Mouse (Mus musculus): ENCODE results near the gene Akap8.

Gene Akap8

GRCm38 (mm10) chr17:32320597-32321389, at the start of gene Akap8:
Gene Akap8, minus strand, starts transcription at chr17:32321238.
- peak; percentile 99 for DNase-seq (ENCODE audit: low read depth, low spot score)

DNA sequence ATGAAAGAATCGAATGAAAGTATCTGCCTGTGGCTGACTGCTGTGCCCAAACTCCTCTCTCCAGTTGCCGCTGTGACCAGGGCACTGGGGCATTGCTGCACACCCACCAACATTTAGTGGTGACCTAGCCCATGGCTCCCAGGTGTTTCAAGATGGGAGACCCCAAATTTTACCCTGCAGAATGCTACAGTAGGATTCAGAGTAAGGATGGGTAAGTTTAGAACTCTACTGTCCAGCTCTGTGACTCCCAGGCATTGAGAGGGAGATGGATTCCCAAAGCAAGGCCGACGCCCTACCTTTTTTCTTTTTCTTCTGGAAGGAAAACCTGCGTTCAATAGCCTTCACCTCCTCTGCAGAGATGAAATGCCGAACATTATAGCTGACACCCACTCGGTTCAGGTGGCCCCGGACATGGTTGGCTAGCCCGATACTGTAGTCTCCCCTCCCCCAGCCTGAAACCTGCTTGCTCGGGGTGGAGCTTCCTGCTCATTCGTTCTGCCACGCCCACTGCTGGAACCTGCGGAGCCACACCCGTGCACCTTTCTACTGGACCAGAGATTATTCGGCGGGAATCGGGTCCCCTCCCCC, 48.0 kb upstream of the Akap8 start:
- DNase-seq (ENCODE audit: low read depth, low spot score) = no peak

- no peak for DNase-seq (ENCODE audit: low read depth, low spot score)
These were observed 46.7 kb upstream of the Akap8 start for GRCm38 (mm10) chr17:32367706-32368105.

DNA sequence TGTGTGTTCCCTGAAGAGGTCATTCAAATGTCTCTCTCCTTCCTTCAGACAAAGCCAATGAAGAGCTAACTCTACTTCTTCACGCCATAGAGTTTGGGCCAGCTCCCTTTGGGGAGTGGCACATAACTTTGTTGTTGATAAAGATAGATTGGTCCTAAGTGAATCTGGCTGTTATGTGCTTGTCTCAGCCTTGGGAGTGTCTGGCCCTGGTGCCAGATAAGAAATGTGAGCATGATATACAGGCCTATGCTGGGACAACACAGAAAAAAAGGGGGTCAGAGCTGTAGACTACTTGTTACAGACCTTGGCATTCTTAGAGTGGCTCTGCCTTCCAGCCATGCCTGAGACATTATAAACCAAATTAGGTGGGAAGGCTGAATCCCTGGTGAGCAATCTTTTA, 44.3 kb upstream of the Akap8 start:
- DNase-seq (ENCODE audit: low read depth, low spot score) = no peak

- DNase-seq (ENCODE audit: low read depth, low spot score) = no peak
These were observed 43.8 kb upstream of the Akap8 start for GRCm38 (mm10) chr17:32364850-32365249.

DNA sequence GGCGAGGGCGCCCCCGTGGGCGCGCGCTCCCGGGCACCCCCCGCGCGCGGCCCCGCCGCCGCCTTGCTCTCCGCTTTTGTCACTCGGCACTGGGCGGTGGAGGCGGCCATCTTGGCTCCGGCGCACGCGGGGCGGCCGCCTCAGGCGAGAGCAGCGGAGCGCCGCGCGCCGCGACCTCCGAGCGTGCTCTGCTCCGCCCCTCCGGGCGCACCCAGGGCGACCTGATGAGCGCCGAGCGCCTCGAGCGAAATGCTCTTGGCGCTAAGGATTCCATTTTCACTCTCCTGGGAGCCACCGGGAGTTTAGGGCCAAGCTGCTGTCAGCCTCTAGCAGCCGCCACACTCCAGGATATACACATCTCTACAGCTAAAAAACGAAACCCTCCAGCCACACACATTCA, 43.3 kb upstream of the Akap8 start:
- peak; percentile 82 for DNase-seq (ENCODE audit: low read depth, low spot score)

DNA sequence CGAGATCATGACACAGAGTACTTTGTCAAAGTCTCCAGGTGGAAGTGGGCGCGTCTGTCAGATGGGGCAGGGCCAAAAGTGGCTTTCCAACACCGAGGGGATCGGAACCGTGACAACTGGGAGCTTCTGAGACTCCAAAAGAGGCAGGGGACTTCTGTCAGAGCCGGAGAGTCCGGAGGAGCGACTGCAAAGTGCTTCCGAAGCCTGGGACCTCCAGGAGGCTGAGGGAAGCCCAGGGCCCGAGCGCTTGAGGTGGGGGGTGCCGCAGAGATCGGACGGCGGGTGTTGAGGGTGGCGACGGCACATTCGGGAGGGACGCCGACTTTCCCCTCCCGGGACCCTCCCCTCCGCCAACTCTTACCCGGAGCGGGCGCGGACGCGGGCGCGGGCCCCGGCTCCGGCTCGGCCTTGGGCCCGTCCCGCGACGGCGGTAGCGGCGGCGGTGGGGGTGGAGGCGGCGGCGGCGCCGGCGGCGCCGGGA, 42.8 kb upstream of the Akap8 start:
- DNase-seq (ENCODE audit: low read depth, low spot score) = no peak

GRCm38 (mm10) chr17:32362686-32363085, 41.6 kb upstream of the Akap8 start:
- DNase-seq (ENCODE audit: low read depth, low spot score) = no peak

DNA sequence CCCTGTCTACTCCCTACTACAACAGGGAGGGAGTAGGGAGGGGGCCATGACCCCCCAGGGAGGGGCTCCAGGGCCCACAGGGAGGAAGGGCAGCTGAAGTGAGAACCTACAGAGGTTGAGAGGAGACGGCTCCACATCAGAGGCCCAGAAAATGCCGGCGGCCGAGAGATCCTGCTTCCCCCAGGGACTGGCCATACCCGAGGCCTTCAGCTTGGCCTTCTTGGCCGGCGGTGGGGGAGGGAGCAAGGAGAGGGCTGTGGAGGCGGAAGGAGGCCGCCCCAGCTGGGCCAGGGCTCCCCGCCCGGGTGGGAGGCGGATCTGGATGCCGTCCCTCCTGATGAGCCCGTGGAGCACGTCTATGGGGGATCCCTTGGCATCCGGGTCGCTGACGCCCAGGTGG, 38.9 kb upstream of the Akap8 start:
- no peak for DNase-seq (ENCODE audit: low read depth, low spot score)

- DNase-seq (ENCODE audit: low read depth, low spot score) = no peak
These were observed 37.9 kb upstream of the Akap8 start for GRCm38 (mm10) chr17:32358943-32359340.

DNA sequence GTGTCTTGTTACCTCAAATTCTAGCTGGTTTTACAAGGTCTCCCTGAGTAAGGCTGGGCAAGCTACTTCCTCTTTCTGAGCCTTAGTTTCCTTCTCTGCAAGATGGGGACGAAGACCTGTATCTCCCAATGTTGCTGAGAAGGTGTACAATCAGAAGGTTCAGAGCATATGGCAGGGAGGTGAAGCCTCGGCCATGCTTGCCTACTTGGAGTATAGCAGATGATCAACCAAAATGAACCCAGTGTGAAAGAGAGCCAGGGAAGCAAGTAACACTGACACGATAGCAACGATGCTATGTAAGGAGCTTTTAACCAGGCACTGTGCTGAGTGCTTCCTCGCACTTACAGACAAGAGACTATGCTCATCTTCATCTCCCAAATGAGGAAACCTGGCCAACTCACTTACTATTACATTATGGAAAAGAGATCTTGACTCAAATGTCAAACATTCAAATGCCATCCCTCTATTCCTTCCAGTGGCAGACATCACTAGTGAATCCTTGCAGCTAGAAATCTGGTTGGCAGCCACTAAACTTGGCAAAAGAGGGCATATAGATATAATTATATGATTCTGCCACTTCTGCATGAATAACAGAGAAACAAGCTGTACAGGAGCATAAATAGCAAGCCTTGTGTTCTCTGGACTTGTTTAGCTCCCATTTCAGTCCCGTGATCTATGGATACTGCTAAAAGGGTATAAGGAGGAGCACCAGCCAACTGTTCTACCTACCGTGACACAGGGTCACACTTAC, 37.3 kb upstream of the Akap8 start:
- DNase-seq (ENCODE audit: low read depth, low spot score) = no peak

DNA sequence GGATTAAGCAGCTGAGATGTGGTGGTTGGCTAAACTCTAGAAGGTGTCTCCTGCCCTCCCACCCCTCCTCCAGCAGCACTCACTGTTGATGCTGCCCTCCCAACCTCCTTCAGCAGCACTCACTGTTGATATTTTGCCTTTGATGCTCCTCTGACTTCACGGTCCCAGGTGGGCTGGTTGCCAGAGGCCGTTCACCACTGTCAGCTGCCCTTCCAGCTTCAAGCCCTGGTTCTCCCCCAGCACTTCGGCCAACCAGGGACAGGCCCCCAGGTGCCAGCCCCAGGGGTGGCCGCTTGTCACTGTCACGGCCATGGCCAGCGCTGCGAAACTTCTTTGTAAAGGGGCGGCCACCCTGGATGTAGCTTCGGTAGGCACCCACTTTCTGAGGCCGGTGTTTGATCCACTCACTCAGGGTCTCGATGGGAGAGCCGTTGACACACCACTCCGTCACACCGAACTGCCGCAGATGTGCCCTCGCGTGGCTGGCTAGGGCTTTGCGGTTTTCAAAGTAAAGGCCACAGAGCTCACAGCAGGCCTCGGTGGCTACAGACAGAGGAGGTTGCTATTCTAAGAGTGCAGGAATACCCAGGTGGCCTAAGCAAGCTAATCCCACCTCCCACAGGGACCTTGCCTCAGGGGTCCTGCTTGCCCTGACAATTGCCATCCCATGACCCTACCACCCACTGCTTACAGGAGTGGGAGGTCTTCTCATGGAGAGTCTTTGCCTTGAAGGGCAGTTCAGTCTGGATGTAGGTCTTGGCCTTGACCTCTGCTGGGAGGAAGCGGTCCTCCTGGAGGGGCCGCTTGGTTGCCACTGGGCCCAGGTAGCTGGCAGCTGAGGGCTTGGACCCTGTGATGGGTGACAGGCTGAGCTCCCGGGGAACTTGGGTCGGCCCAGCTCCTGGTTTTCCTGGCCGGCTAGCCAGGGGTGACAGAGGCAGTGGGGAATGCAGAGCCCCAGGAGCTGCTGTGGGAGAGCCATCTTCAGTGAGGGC, 36.0 kb upstream of the Akap8 start:
- no peak for DNase-seq (ENCODE audit: low read depth, low spot score)

GRCm38 (mm10) chr17:32356281-32356680, 35.2 kb upstream of the Akap8 start:
- no peak for DNase-seq (ENCODE audit: low read depth, low spot score)

GRCm38 (mm10) chr17:32355031-32355430, 34.0 kb upstream of the Akap8 start:
- no peak for DNase-seq (ENCODE audit: low read depth, low spot score)

DNA sequence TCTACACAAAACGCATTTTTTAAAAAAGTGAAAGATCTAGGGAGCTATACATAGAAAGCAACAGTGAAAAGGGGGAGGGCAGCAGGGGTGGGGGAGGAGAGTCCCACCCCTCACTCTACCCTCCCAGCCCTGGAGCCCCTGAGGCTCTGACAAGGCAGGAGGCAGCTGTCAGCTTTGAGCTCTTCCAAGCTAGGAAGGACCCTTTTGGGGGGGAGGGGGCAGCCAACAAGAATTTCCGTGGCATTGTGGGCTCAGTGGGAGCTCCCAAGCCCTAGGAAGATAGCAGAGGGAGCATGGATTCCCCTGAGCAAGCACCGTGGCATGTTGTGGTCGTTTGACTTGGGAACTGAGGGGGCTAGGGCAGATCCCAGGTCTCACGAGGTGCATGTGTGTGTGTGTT, 33.2 kb upstream of the Akap8 start:
- DNase-seq (ENCODE audit: low read depth, low spot score) = no peak

DNA sequence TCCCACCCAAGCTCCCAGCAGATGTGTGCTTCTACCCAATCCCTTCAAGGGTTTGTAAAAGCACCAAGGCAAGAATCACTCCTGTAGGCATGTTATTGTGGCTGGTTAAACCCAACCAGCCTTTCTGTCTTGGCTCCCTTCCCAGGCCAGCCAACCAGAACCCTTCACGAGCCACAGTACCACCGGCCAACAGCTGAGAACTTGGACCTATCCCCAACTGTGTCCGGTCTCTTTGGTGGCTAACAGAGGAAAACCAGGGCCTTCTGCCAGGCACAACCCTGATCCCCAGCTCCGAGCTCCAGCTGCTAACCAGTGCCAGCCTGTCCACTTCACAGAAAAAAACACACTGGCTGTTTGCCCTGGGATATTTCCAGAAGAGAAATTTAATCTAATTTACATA, 32.7 kb upstream of the Akap8 start:
- peak; percentile 81 for DNase-seq (ENCODE audit: low read depth, low spot score)

DNA sequence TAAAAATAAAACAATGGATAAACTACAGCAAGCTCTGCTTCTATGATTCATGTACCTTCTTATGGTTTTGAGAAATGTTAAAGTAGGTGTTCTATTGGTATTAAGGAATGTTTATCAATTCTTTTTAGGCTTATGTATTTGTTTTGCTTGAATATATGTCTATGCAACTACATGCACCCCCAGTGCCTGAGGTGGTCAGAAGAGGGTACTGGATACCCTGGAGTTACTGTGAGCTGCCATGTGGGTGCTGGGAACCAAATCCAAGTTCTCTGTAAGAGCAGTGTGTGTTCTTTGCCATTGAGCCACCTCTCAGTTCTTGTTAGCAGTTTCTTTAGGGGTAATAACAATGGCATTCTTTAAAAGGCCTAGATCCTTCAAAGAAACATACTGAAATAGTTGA, 30.7 kb upstream of the Akap8 start:
- DNase-seq (ENCODE audit: low read depth, low spot score) = no peak

- DNase-seq (ENCODE audit: low read depth, low spot score) = no peak
These were observed 30.2 kb upstream of the Akap8 start for GRCm38 (mm10) chr17:32351269-32351668.

- peak; percentile 98 for DNase-seq (ENCODE audit: low read depth, low spot score)
These were observed 29.4 kb upstream of the Akap8 start, which contains the start of gene Akap8l for GRCm38 (mm10) chr17:32350382-32350983. Gene Akap8l, minus strand, starts transcription at chr17:32350607.

DNA sequence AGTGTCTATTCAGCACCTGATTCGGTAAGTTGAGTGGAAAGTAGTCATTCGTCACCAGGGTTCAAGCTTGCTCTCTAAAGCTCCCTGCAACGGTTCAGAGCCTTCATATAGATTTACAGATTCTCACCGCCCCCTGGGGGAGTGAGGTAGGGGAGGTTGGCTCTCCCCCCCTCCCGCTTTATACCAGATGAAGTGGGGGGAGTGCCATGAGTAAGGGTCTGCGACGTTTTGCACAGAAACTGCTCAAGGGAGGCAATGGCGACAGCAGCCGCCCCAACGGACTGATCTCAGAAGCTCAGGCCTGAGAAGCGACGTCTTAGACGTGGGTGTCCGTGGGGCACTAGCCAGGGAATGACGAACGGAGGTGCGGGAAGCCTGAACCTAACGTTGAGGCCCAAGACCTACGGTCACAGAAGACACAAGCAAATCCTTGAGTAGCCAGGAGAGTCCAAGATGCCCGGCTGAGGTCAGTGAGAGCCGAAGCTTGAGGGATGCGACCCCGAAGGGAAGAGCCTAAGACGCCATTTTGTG, 28.9 kb upstream of the Akap8 start:
- DNase-seq (ENCODE audit: low read depth, low spot score) = no peak

Data from skeletal muscle tissue, adult 2 months (tissue).